Mouse (Mus musculus) CD4-positive naive resting alpha-beta T cell, adult 76 days (primary cell): Measurements from ENCODE around the gene Zkscan7. TPM values are rescaled to one million over a fixed set of nuclear protein-coding genes. Genes with fewer than 3 reads are reported as not detected.

Experiments
- total RNA-seq: library from RNA; stranded (reverse); gene quantifications from one replicate; pipeline ENCODE4 v1.2.4, GENCODE M21; 2023

The Zkscan7 gene
- 3.7 TPM for total RNA-seq

DNA sequence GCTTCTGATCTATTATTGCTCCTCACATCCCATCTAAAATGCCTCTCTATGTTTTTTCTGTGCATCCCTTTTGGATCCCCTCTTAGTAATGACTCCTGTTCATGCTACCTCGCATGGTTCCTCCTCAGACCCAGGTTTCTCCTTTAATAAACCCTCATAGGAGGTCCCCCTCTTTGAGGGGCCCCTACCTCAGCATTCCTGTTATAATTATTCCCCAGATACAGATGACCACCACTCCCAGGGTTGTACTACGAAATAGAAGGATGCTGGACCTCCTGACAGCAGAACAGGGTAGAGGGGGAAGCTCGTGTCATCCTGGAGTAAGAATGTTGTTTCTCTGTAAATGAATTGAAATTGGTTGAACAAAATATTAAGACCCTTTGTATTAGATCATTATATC, at the start of gene Zkscan7:
Zkscan7 (plus strand) TSS at position 301 of the 400 bp plus-strand sequence.

DNA sequence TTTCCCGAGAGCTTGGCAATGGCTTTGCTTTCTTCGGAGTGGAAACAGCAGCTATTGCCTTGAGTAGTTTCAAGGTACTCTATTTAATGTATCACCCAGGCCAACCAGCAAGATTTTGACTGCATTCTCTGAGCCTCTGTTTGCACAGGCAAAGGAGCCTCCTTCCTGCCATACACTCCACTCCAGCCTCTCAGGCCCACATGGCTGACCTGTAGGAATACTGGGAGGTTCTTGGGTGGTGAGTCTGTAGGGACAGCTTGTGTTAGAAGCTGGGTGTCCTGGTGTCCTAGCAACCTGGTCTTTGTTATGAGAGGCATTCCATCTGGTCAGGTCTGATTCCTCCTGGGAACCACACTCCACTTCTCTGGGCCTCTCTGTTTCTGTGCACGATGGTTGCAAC, 41.7 kb upstream of the Zkscan7 start, which contains the start of gene Gm35549:
Gm35549 (minus strand) TSS at position 276 of the 400 bp plus-strand sequence.

DNA sequence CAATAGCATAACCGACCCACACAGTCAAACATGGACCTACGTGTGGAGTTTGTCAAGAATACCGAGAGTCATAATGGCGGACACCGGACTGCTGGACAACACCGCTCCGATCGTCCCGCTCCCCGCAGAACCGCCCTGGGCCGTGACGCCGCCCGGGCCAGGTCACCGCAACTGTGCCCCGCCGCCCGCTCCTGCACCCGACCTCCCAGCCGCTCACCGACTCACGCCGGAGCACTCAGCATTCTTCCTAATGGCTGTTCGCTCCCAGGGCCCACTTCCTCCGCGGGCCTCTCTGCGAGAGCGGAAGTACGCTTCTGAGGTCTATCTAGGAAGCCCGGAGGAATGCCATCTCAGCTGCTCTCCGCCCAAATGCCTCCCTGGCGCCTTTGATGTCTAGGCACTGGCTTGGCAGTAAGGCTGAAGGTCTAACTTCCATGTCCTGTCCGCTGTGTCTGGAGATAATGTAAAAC, 19.8 kb upstream of the Zkscan7 start, which contains the start of gene Zfp445:
Zfp445 (minus strand) TSS at position 310 of the 470 bp plus-strand sequence.

DNA sequence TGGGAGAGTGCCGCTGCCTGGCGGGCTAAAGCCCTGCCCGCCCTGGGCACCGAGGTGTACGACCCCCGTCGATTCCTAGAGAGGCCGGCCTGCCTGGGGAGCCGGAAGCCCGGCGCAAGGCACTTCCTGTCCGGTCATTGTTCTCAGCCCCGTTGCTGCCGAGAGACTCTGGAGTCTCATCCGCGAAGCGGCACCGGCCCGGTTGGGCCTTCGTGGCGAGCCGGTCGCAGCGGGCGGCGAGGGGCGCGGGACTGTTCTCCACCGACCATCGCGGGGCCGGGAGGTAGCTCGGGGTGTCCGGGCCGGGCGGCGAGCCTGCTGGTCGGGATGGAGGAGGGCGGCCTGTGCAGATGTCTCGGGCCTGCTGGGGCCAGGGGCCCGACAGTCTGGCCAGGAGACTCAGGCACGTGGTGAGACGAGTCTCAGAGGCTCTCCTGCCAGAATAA, 37.5 kb downstream of the Zkscan7 start, which contains the start of gene Zfp105:
Zfp105 (plus strand) TSS at position 137 of the 446 bp plus-strand sequence.

Other genes starting within 250 kb of the Zkscan7 start
- not detected for gene Topaz1, start 138.3 kb upstream of the Zkscan7 start, total RNA-seq
- gene Tcaim, start 80.1 kb upstream of the Zkscan7 start, total RNA-seq = 14.2 TPM
- not detected for gene Gm35549, start 41.6 kb upstream of the Zkscan7 start, total RNA-seq
- gene Zfp445, start 19.7 kb upstream of the Zkscan7 start, total RNA-seq = 134 TPM
- not detected for gene Zfp105, start 37.4 kb downstream of the Zkscan7 start, total RNA-seq
- 44.4 TPM for gene 1110059G10Rik, start 65.3 kb downstream of the Zkscan7 start, total RNA-seq
- gene Kif15, start 65.4 kb downstream of the Zkscan7 start, total RNA-seq = 4.4 TPM
- gene Tmem42, start 135.6 kb downstream of the Zkscan7 start, total RNA-seq = 20.8 TPM
- 0.76 TPM for gene Tgm4, start 149.0 kb downstream of the Zkscan7 start, total RNA-seq
- 47.6 TPM for gene Zdhhc3, start 227.5 kb downstream of the Zkscan7 start, total RNA-seq
- 53.2 TPM for gene Exosc7, start 227.5 kb downstream of the Zkscan7 start, total RNA-seq